Mouse (Mus musculus): ENCODE measurements around the gene Rrn3.

DNA sequence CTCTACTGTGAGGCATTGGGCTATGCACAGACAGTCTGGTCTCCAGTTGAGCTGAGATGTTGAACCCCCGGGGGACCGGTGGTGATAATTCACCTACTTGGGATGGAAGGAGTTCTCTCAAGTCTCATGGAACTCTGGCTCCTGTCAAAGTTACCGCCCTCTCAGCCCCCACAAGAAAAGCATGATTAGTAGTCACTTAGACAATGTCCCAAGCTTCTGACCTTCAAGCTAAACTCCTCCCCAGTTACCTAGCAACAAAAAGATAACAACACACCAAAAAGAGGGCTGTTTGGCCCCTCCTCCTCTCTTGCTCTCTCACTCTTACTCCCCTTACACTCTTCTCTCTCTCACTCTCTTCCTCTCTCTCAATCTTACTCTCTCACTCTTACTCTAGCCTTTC is 16.0 kb upstream of the Rrn3 start:
- no peak for TF ChIP-seq POLR2A (IDR thresholded peaks at IDR 0.05; ENCODE audit: low read depth, low read length)
- TF ChIP-seq CTCF (IDR thresholded peaks at IDR 0.05; ENCODE audit: extremely low read depth, insufficient read length, insufficient replicate concordance, low read depth, low read length), result no peak
